Mouse (Mus musculus) heart, embryonic 13.5 days (tissue): ENCODE results near the gene Emg1. TPM values are rescaled to one million over a fixed set of nuclear protein-coding genes. Genes with fewer than 3 reads are reported as not detected.

Experiments used
- ATAC-seq: fragments of 200-750 bp; cut with Nextera tagmentation; 2 replicates; pipeline ENCODE4 v1.8.0; 2017; ENCODE audit warnings: moderate TSS enrichment; ENCODE audit not compliant: insufficient number of reproducible peaks, low FRiP score, low TSS enrichment; ENCODE audit errors: extremely low read depth
- H3K27ac ChIP-seq: fragments of 300-500 bp; sonication (generic); replicated peaks from 2 replicates; pipeline ENCODE4 v1.5.1; 2015; ENCODE audit warnings: moderate library complexity, mild to moderate bottlenecking, inconsistent platforms
- H3K27me3 ChIP-seq: fragments of 300-500 bp; sonication (generic); replicated peaks from 2 replicates; pipeline ENCODE4 v1.6.1; 2015; ENCODE audit warnings: mild to moderate bottlenecking, inconsistent platforms
- H3K36me3 ChIP-seq: fragments of 300-500 bp; sonication (generic); 2 replicates; pipeline ENCODE4 v1.6.1; 2015; ENCODE audit warnings: mild to moderate bottlenecking, inconsistent platforms
- H3K4me1 ChIP-seq: fragments of 300-500 bp; sonication (generic); 2 replicates; pipeline ENCODE4 v1.6.1; 2015; ENCODE audit warnings: inconsistent platforms
- H3K4me2 ChIP-seq: fragments of 300-500 bp; sonication (generic); 2 replicates; pipeline ENCODE4 v1.6.1; 2015; ENCODE audit warnings: inconsistent platforms, mild to moderate bottlenecking, moderate library complexity
- H3K4me3 ChIP-seq: fragments of 300-500 bp; sonication (generic); 2 replicates; pipeline ENCODE4 v1.5.1; 2015; ENCODE audit warnings: moderate library complexity, mild to moderate bottlenecking, inconsistent platforms
- H3K9ac ChIP-seq: fragments of 300-500 bp; sonication (generic); 2 replicates; pipeline ENCODE4 v1.6.1; 2015; ENCODE audit warnings: inconsistent platforms, mild to moderate bottlenecking, moderate library complexity
- H3K9me3 ChIP-seq: fragments of 300-500 bp; sonication (generic); 2 replicates; pipeline ENCODE4 v1.6.1; 2016; ENCODE audit warnings: inconsistent platforms
- WGBS: fragments of 180-500 bp; shearing (Covaris S2); methylation state at CpG from one replicate; pipeline ENCODE4 v1.1.7; 2015; ENCODE audit warnings: mixed read lengths; 5-methylcytosine and 5-hydroxymethylcytosine counted together
- polyA plus RNA-seq: library from polyadenylated mRNA; unstranded; fragments of >200 nt; fragmentation: Nextera tagmentation; extraction: Ambion mirVana; gene quantifications from 2 replicates; pipeline ENCODE4 v1.2.1, GENCODE M21; 2015

Emg1 gene
- polyA plus RNA-seq, 1 experiment from 2014 or later: 113 TPM

- H3K9ac ChIP-seq: peak overlapping the region; percentile 30; the same call in 1 of the 2 replicates
- peak overlapping the region; percentile 89; the same call in 1 of the 2 replicates for H3K4me2 ChIP-seq
- H3K36me3 ChIP-seq: peaks cover 26% of the 10 kb centered on the region
- H3K4me3 ChIP-seq: no peak overlapping the region
- H3K27me3 ChIP-seq: no peaks in the 10 kb centered on the region
- ATAC-seq: no peak
- WGBS: 85% methylated on average over 10 of the region's 10 CpGs
- peaks cover 33% of the 10 kb centered on the region for H3K4me1 ChIP-seq
- H3K27ac ChIP-seq: peak overlapping the region; percentile 99; the same call in 1 of the 2 replicates
- no peaks in the 10 kb centered on the region for H3K9me3 ChIP-seq
These were observed 27.3 kb upstream of the Emg1 start for GRCm38 (mm10) chr6:124739231-124739796.

- 33% methylated on average over 15 of the region's 15 CpGs for WGBS
- H3K27ac ChIP-seq: peak within 1 kb of the TSS; percentile 99; the same call in 1 of the 2 replicates
- ATAC-seq: no peak
These were observed 26.6 kb upstream of the Emg1 start, which contains the start of gene Ptpn6 for GRCm38 (mm10) chr6:124738511-124739023. Gene Ptpn6, minus strand, starts transcription at chr6:124738714.

GRCm38 (mm10) chr6:124737040-124737439 lies 25.1 kb upstream of the Emg1 start:
- Histone ChIP-seq H3K4me2 (no peak overlapping the region), H3K4me1 (peaks cover 36% of the 10 kb centered on the region), H3K27ac (no peak overlapping the region), H3K27me3 (no peaks in the 10 kb centered on the region), H3K9ac (no peak overlapping the region), H3K9me3 (no peaks in the 10 kb centered on the region), H3K4me3 (no peak overlapping the region), H3K36me3 (peaks cover 7% of the 10 kb centered on the region; the same call in 1 of the 2 replicates)
- WGBS: 85% methylated on average over 11 of the region's 11 CpGs
- no peak for ATAC-seq

More at GRCm38 (mm10) chr6:124738511-124739023, 26.6 kb upstream of the Emg1 start, which contains the start of gene Ptpn6:
- peaks cover 32% of the 10 kb centered on the region for H3K4me1 ChIP-seq
- peak within 1 kb of the TSS; percentile 30 for H3K4me2 ChIP-seq
- H3K4me3 ChIP-seq: no peak within 1 kb of the TSS
- H3K9me3 ChIP-seq: no peaks in the 10 kb centered on the region
- peaks cover 18% of the 10 kb centered on the region for H3K36me3 ChIP-seq
- no peaks in the 10 kb centered on the region for H3K27me3 ChIP-seq
- H3K9ac ChIP-seq: peak within 1 kb of the TSS; percentile 47

- WGBS: 85% methylated on average over 3 of the region's 3 CpGs
- no peak for ATAC-seq
- H3K36me3 ChIP-seq: peaks cover 7% of the 10 kb centered on the region; the same call in 1 of the 2 replicates
- no peaks in the 10 kb centered on the region for H3K27me3 ChIP-seq
- H3K4me3 ChIP-seq: no peak overlapping the region
- H3K4me1 ChIP-seq: peaks cover 21% of the 10 kb centered on the region
- no peak overlapping the region for H3K4me2 ChIP-seq
- no peak overlapping the region for H3K9ac ChIP-seq
- no peak overlapping the region for H3K27ac ChIP-seq
- H3K9me3 ChIP-seq: no peaks in the 10 kb centered on the region
These were observed 22.4 kb upstream of the Emg1 start for GRCm38 (mm10) chr6:124734417-124734816.

- H3K4me2 ChIP-seq: 0 out of 2 replicates have a peak overlapping the region, but pooled peaks have one; percentile 2
- no peaks in the 10 kb centered on the region for H3K27me3 ChIP-seq
- no peak overlapping the region for H3K27ac ChIP-seq
- H3K4me1 ChIP-seq: peaks cover 8% of the 10 kb centered on the region
- H3K9me3 ChIP-seq: no peaks in the 10 kb centered on the region
- H3K4me3 ChIP-seq: peak overlapping the region; percentile 8; the same call in 1 of the 2 replicates
- H3K9ac ChIP-seq: peak overlapping the region; percentile 50
- WGBS: 48% methylated on average over 19 of the region's 19 CpGs
- no peak for ATAC-seq
- H3K36me3 ChIP-seq: no peaks in the 10 kb centered on the region
These were observed 20.7 kb upstream of the Emg1 start for GRCm38 (mm10) chr6:124732476-124733370.

- WGBS: 80% methylated on average over 7 of the region's 7 CpGs
- H3K9ac ChIP-seq: no peak overlapping the region
- H3K27ac ChIP-seq: no peak overlapping the region
- H3K4me2 ChIP-seq: no peak overlapping the region
- H3K9me3 ChIP-seq: no peaks in the 10 kb centered on the region
- H3K36me3 ChIP-seq: no peaks in the 10 kb centered on the region
- ATAC-seq: no peak
- H3K4me1 ChIP-seq: peaks cover 8% of the 10 kb centered on the region
- no peak overlapping the region for H3K4me3 ChIP-seq
- no peaks in the 10 kb centered on the region for H3K27me3 ChIP-seq
These were observed 19.1 kb upstream of the Emg1 start for GRCm38 (mm10) chr6:124731038-124731437.

- Histone ChIP-seq H3K4me1 (peaks cover 8% of the 10 kb centered on the region), H3K4me3 (no peak overlapping the region), H3K9ac (no peak overlapping the region), H3K36me3 (no peaks in the 10 kb centered on the region), H3K4me2 (no peak overlapping the region), H3K27me3 (no peaks in the 10 kb centered on the region), H3K9me3 (no peaks in the 10 kb centered on the region), H3K27ac (no peak overlapping the region)
- 64% methylated on average over 8 of the region's 8 CpGs for WGBS
- ATAC-seq: no peak
These were observed 18.1 kb upstream of the Emg1 start for GRCm38 (mm10) chr6:124729850-124730705.

GRCm38 (mm10) chr6:124728621-124729020 lies 16.6 kb upstream of the Emg1 start:
- H3K9me3 ChIP-seq: no peaks in the 10 kb centered on the region
- no peak overlapping the region for H3K4me2 ChIP-seq
- peaks cover 8% of the 10 kb centered on the region for H3K4me1 ChIP-seq
- no peaks in the 10 kb centered on the region for H3K27me3 ChIP-seq
- no peak overlapping the region for H3K27ac ChIP-seq
- H3K4me3 ChIP-seq: no peak overlapping the region
- 77% methylated on average over 10 of the region's 10 CpGs for WGBS
- no peak overlapping the region for H3K9ac ChIP-seq
- no peak for ATAC-seq
- no peaks in the 10 kb centered on the region for H3K36me3 ChIP-seq

- Histone ChIP-seq H3K4me2 (no peak overlapping the region), H3K36me3 (no peaks in the 10 kb centered on the region), H3K9ac (no peak overlapping the region), H3K9me3 (no peaks in the 10 kb centered on the region), H3K4me3 (no peak overlapping the region), H3K4me1 (peaks cover 4% of the 10 kb centered on the region; the same call in 1 of the 2 replicates), H3K27me3 (no peaks in the 10 kb centered on the region), H3K27ac (no peak overlapping the region)
- ATAC-seq: no peak
- 74% methylated on average over 10 of the region's 10 CpGs for WGBS
These were observed 12.5 kb upstream of the Emg1 start for GRCm38 (mm10) chr6:124724472-124724871.

GRCm38 (mm10) chr6:124723541-124723940 lies 11.6 kb upstream of the Emg1 start:
- 68% methylated on average over 8 of the region's 8 CpGs for WGBS
- Histone ChIP-seq H3K4me1 (peaks cover 12% of the 10 kb centered on the region; the same call in 1 of the 2 replicates), H3K36me3 (no peaks in the 10 kb centered on the region), H3K4me3 (no peak overlapping the region), H3K27me3 (no peaks in the 10 kb centered on the region), H3K27ac (no peak overlapping the region), H3K9me3 (no peaks in the 10 kb centered on the region), H3K4me2 (no peak overlapping the region), H3K9ac (no peak overlapping the region)
- ATAC-seq: no peak
